Mouse (Mus musculus): Measurements from ENCODE around the gene March7.

Gene March7

DNA sequence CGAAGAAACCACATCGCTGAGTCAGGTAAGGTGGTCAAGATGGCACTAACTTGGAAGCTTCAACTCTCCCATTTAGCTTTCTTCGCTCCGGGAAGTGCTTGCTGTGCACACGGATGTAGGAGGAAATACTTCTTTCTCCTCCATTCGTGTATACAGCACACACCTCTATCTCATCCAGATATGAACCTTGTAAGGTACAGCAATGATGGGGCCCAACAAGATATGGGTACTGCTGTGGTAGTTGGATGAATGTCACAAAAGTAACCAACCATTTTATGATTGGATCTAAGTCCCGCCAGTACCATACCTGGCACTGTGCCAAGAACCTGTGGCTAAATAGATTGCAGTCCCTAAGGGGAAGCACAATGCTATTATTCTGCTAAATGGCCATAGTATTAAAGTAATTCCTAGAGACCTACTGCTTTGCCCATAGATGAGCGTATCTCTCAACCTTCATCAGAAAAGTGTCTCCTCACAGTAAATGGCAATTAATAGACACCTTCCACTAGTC, 75.5 kb downstream of the March7 start:
- DNase-seq (ENCODE audit: low read depth, low spot score): no peak

DNA sequence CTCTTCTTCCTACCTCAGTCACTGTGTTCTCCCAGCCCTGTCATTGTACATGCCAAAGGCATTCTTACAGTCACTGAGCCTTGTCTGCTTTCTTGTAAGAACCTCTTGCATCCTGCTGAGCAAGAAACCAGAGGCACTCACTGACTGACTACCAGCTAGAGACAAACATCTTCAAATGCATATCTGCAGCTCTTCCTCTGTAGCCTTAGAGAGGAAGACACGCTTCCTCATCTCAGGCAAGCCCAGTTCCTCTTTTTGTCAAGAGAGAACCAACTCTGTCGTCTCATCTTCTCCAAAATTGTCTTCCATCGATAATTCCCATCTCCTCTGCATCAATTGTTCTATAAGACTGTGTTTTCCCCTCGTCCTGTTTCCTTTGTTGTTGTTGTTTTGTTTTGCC, 78.9 kb downstream of the March7 start:
- DNase-seq (ENCODE audit: low read depth, low spot score): no peak

DNA sequence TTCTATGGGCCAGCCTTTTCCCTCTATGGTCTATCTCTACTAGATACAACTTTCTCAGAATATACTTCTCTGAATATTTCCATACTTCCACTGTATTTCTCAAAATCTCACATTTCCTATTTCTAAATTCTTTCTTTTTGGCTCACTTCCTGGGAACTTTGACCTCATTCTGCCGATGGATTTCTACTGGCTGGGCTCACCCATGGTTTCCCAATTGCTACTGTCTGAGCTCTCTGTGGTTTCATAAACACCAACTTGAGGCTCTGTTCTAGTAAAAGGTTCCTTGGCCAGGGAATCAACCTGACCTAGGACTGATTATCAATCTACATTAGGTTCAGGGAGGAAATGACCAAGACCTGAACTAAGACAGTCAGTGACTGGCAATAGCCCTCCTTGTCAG, 79.8 kb downstream of the March7 start:
- no peak for DNase-seq (ENCODE audit: low read depth, low spot score)

DNA sequence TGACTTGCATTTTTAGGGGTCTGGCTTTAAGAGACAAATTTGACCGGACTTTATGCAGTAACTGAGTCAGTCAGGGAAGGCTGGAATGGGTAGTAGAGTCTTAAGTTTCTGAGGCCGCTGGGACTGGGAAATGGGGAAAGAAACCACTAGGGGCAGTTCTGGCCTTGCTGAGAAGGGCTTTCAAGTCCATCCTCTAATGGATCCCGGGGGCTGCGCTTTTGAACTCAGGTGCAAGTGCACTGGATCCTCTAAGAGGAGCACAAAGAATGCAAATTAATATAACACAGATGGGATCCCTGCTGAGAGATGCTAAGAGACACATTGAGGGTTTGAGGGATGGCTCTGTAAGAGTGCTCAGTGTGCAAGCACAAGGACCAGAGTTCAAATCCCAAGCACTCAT, 81.7 kb downstream of the March7 start:
- no peak for DNase-seq (ENCODE audit: low read depth, low spot score)

DNA sequence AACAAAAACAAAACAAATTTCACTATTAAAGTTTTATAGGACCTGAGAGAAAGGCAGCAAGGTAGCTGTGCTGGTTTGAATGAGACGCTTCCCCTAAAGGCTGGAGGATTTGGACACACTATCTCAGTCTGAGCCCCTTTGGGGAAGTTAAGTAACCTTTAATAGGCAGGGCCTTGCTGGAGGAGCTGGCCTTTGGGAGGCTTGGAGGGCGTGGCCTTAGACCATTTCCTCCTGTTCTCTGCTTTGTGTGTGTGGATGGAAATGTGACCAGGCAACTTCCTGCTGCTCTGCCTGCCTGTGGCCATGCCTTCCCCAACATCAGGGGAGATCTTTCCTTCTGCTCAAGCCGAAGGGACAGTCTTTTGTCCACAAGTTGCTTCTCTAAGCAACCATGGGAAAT, 88.6 kb downstream of the March7 start:
- DNase-seq (ENCODE audit: low read depth, low spot score): no peak

DNA sequence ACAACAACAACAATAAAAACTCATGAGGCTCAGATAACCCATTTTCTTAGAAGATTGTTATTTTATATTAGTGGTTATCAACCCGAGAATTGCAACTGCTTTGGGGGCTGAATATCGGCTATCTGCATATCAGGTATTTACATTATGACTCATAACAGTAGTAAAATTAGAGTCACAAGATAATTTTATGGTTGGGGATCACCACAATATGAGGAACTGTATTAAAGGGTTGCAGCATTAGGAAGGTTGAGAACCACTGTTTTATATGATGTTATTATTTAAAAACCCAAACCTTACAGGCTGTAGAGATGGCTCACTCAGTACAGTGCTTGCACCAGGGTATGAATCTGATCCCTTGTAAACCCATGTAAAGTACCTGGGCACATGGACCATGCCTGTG, 89.6 kb downstream of the March7 start:
- DNase-seq (ENCODE audit: low read depth, low spot score): no peak

Data from mesoderm, embryonic 11.5 days (tissue).